Mouse (Mus musculus): Measurements from ENCODE around the gene Creb5.

Creb5 gene

DNA sequence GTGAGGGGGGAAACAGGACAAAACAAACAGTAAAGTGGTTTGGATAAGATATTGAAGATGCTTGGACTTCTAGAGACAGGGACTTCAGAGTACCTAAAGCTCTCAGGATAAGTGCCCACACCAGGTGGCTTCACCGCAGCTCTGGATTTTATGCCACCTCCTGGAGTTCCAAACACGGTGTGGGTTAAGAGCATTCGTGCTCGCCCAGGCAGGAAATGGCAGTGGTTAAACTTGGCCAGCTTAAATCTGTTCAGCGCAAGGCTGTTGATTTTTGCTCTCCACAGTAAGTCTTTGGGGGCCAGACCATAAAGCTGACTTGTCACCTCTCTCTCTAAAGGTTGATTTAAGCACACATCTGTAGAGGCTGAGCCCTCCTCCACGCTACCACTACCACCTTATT lies 262.3 kb downstream of the Creb5 start:
- no peak for DNase-seq

- peak; percentile 49 for DNase-seq
These were observed 269.0 kb downstream of the Creb5 start for GRCm38 (mm10) chr6:53556050-53556449.

DNA sequence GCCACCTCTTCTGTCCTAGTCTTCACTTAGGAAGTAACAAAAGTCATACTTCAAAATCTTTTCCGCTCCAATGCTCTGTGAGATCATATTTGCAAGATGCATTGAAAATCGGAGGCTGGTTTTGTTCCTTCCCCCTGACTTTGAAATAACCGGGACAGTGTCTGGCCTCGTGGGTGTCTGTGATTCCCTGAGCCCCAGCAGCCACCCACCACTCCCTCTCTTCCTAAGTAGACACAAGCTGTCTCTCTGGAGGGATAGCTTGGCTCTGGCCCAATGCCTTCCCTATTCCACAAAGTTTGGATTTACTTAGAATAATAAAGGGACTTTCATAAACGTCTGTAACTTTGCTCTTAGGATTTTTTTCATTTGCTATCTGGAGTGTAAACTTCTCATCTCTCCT lies 273.9 kb downstream of the Creb5 start:
- no peak for DNase-seq

- DNase-seq, result no peak
These were observed 275.5 kb downstream of the Creb5 start for GRCm38 (mm10) chr6:53562586-53562985.

GRCm38 (mm10) chr6:53563546-53564185 lies 276.6 kb downstream of the Creb5 start:
- DNase-seq, result no peak

DNA sequence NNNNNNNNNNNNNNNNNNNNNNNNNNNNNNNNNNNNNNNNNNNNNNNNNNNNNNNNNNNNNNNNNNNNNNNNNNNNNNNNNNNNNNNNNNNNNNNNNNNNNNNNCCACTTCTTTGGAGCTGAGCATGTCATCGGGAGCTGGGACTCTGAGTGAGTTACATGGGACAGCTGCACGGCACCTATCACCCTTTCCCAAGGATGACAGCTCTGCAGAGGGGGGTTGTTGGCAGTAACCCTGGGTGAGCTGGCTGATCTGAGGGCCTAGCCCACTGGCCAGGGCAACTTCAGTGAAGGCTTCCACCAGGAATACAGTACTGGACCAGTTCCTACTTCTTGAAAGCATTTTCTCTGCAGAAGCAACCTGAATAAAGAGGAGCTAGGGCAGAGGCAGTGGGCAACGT lies 282.4 kb downstream of the Creb5 start:
- no peak for DNase-seq

DNA sequence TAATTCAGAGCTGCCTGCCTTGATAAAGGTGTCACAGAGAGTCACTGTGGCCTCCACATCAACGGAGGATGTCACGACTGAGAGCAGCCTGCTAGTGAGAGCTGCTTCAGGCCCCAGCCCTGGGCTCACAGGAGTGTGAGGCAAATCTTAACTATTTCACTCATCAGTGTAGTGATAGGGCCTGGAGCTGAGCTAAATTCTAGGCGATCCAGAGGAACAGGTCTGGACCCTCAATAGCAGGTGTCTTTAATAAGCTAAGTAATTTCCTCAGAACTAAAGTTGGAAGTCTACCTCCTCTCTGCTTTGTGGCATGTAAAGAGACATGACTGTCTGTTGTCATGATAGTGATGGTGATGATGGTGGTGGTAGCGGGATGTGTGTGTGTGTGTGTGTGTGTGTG lies 283.8 kb downstream of the Creb5 start:
- DNase-seq, result no peak

- DNase-seq, result peak; percentile 10
These were observed 284.6 kb downstream of the Creb5 start for GRCm38 (mm10) chr6:53571571-53572122.

- DNase-seq, result peak; percentile 19
These were observed 285.4 kb downstream of the Creb5 start for GRCm38 (mm10) chr6:53572456-53572855.

DNA sequence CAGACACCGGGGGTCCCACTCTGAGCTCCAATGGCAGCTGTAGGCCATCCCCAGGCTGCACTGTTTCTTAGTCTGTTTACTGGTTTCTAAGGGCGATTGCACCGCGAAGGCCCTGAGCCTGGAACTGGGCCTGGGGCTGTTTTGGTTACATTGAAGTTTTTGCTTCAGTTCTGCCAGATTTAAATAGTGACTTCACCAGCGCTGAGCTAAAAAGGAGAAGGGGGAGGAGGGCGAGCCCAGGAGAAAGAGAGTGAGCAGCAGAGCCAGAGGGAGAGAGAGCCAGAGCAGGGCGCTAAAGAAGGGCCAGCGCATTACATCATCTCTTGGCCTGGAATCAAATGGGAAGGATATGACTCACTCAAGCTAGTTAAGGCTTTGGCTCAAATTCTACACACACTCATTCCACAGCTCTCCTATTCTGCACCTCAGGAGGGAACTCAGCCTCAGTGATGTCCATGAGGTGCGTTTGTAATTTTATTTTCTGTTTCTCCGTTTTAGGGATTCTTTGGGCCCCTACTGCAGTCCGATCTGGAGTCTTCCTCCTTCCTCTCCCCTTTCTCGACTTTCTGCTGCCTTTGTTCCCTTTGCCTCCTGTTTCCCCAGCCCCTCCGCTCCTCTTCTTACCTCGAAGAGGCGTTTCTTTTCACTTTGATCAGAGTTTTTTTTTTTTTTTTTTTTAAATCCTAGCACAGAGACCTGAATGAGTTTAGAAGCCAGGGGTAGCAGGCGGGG lies 286.1 kb downstream of the Creb5 start:
- DNase-seq, result peak; percentile 95

GRCm38 (mm10) chr6:53573711-53574065 lies 286.6 kb downstream of the Creb5 start:
- peak; percentile 17 for DNase-seq

- peak; percentile 16 for DNase-seq
These were observed 287.0 kb downstream of the Creb5 start for GRCm38 (mm10) chr6:53574097-53574496.

DNA sequence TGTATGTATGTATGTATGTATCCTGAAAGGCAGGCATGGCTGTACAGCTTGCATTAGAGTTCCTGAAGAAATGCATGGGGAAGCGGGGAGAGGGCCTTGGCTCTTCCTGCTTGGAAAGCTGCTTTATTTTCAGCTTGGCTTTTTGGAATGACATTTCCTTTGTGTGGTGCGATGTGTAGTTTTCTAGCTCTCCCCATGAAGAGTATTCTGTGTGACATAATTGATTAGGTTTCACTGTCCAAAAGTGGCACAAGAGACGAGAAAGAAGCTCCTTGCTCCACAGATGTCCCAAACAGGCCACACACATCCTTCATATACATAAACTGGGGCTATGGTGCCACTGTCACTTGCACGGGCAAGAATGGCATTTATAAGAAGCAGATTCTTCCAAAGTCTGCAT lies 288.1 kb downstream of the Creb5 start:
- no peak for DNase-seq

DNA sequence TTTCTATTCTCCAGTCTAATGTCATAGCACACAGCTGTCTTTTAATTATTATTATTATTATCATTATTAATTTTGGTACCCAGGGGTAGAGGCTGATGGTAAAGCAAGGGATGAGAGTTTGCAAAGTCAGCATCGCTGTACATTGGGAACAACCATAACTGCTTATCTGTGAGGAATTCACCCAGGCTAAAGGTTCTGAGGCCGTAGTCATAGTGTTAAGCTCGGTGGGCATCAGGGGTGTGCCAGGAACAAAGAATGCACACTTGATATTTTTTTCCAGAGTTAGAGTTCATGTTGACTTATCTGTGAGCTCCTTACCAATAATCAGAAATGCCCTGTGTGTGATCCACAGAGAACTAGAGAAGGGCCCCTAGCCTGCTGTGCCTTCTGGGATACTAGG lies 288.8 kb downstream of the Creb5 start:
- DNase-seq, result no peak

DNA sequence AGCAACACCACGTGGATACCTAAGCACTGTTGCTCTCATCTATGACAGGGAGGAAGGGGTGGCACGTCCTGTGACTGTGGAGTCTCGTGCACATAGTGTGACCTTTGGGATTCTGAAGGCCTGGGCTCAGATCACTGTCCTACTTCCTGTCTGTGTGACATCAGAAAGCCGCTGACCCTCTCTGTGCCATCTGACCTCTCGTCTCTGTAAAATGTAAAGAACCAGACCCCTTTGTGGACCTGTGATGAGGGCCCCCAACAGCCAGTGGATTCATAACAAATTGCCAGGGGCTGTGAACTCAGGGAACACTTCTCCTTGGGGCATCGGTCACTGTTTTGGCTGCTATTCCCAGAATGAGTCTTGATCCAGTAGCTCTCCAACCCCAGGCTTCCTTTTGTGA lies 289.8 kb downstream of the Creb5 start:
- DNase-seq, result no peak

DNA sequence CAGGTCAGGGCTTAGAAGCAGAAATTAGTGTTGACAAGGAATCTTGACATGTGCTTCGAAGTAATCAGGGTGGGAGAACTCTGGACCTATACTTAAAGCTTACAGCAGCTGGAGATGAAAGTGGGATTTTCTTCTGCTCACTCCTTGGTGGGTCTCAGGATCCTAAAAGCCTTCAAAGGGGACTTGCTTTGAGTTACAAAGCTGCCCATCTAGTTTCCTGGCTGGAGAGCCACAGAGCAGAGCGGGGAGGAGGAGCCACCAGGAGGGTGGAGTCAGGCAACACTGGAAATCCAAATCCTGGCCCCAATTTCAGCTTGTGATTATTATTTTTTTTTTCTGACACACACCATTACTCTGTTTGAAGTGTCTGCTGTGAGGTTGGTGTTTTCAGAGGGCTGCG lies 290.7 kb downstream of the Creb5 start:
- DNase-seq, result no peak

- DNase-seq, result no peak
These were observed 293.3 kb downstream of the Creb5 start for GRCm38 (mm10) chr6:53580346-53580745.

DNA sequence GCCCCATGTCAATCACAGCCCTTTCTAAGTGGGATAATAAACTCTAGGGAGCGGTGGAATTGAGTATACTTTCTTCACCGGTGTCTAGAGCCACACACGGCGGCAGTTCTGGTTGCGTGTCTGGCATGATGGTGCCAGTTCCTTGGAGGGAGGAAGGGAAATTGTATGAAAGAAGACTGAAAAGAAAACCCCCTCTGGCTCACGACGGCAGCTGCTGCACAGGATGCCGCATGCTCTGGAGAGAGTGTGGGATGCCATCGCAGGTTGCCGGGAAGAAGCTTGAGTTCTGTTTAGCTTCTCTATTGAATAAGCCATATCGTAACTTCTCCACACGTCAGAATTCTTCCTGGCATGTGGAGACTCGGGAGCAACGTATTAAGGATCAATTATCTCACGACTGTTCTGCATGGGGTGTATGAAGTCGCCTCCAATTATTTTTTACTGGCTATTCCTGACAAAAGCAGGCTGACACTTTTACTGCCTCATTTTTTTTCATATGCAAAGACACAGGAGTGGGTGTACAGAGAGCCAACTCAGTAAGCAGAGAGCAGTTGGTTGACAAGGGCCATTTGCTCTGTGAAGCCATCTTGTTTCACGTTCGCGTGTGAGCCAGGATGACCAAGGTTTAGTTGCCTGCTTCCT lies 296.3 kb downstream of the Creb5 start:
- DNase-seq, result no peak

DNA sequence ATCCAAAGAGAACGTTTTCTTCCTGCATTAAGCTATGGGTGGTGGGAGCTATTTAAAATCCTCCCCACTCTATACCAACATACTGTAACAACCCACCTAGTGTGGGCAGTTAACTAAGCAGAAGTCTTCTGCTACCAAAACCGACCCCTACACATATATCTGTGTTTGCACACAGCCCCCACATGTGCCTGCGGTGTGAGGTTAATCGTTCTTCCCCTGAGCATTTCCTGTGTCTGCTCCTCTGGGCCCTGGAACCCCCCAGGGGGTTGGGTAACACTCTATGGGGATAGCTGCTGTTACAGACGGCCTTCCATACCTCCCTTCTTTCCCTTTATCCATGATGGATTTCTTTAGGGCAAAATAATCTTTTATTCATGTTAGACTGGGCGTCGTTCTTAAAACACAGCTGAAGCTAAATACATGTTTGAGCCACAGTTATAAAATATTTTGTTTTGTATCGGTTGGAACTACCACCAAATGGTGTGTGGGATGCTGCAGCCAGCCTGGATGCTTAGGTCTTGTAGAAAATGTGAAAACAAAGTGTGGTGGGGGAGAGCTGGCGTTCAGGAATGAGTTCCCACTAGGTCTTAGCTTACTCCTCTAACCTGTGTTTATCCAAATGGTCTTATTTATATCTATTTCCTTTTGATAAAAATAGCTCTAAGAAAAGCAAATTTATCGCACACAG lies 297.8 kb downstream of the Creb5 start:
- DNase-seq, result no peak

DNA sequence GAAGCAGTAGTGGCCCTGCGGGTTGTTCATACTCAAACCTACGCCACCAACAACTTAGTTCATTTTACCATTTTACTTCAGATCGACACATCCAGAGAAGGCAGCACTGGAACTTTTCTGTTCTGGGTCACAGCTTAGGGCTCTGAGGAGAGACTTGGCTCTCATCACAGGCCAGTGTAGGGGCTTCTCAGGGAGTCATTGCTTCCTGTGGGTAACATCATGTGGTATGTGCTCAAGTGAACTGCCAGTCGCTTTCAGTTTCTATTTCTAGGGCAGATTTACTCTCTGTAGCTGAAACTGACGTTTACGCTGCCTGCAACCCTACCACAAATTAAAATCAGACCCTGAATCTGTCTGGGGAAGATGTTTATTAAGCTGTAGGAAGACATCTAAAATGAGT lies 302.7 kb downstream of the Creb5 start:
- no peak for DNase-seq

DNA sequence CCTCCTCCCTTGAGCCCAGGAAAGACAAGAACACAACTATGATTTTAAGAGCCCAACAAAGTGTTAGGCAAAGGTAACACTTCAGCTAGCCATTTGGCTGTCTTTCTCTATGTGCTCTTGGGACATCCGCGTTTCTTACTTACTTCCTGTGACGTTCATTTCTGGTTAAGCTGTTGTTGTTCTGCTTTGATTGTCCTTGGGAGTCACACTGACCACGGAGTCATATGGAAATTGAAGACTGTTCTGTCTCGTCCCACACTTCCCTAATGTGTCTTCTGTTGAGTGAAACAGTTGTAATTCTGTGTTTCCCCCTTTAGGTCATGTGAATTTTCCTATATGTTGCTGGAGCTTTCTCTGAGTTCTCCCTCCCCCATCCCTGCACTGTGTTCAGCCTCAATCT lies 305.2 kb downstream of the Creb5 start:
- no peak for DNase-seq

DNA sequence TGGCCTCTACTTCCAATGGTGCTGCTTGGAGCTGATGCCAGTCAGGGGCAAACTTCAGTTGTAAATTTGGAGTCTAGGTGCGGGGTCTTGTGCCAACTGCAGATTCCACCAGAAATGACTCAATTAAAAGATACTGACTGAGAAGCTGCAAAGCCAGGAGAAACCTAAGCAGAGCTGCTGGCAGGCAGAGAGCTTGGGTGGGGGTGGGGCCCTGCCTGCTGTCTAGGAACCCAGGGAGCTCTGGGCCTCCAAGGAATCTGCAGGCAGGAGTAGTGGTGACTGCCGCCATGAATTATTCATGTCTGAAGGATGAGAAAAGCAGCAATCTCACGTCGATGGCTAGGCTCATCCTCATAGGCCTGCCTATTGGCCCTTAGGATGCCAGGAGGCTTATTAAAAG lies 306.5 kb downstream of the Creb5 start:
- no peak for DNase-seq

DNA sequence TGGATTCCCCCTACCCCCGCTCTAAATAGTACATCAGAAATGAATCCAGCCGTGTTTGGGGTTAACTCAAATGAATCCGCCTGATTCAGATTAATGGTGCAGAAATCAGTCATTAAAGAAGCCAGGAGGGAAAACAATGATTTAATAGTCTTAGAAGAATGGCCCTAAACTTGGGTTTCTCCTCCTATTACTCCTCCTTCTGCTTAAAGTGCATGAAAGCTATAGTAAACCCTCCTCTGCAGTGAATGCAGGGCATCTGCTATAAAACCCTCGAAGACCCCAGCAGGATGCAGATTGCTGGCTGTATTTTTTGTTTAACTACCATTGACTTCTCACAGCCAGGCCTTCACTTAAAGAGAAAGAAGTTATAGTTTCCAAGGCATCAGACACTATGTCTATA lies 307.2 kb downstream of the Creb5 start:
- DNase-seq, result no peak

DNA sequence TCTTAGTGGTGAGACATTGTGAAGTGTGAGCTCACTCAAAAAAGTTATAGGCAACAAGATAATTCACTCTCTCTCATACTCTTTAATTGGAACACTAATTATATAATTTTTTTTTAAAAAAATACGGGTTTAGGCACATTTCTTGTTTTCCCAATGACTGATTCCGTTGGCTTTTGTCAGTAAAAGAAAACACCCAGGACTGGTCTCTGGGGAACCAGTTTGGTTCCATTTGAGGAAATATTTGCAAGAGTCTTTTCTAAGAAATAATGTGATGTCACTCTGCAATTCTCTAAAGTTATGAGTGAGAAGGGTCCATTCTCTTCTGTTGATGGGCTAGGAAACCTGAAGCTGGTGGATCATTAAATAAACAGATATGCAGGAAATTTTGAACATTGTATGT lies 309.3 kb downstream of the Creb5 start:
- DNase-seq, result no peak
